Mouse (Mus musculus) layer of hippocampus, adult 2 months (tissue): ENCODE measurements around the gene Mtmr4. TPM values are rescaled to one million over a fixed set of nuclear protein-coding genes. Genes with fewer than 3 reads are reported as not detected.

Experiments
- DNase-seq, 2 experiments: peaks; one replicate each; pipeline ENCODE4 v3.0.0; 2022; ENCODE audit warnings: low spot score in 2 of 2
- H3K27ac ChIP-seq: fragments of 200-600 bp; 2 replicates; pipeline ENCODE4 v1.8.1; 2022
- H3K4me3 ChIP-seq: fragments of 200-600 bp; 2 replicates; pipeline ENCODE4 v1.8.1; 2022; ENCODE audit warnings: mild to moderate bottlenecking
- CTCF ChIP-seq: fragments of 200-600 bp; conservative IDR thresholded peaks from 2 replicates; pipeline ENCODE4 v1.8.1; 2022; ENCODE audit warnings: antibody characterized with exemption, mild to moderate bottlenecking, moderate library complexity
- total RNA-seq, 2 experiments: library from RNA; stranded (reverse); gene quantifications; 2 replicates each; pipeline ENCODE4 v1.2.3; 2021

Mtmr4 gene
- total RNA-seq, 2 experiments from 2014 or later, result 81.5 to 89.0 TPM

- H3K27ac ChIP-seq, result no peak overlapping the region
- TF ChIP-seq CTCF, result no peak
- H3K4me3 ChIP-seq, result no peak overlapping the region
- no peak for DNase-seq
Measured at GRCm38 (mm10) chr11:87659216-87659615, 67.3 kb downstream of the Mtmr4 start.

- Histone ChIP-seq H3K4me3 (peak within 1 kb of the TSS; percentile 60), H3K27ac (peak within 1 kb of the TSS; percentile 14; the same call in 1 of the 2 replicates)
- peak; percentile 98 for TF ChIP-seq CTCF
- peak; percentile 86 to 87 for DNase-seq
Measured at GRCm38 (mm10) chr11:87662407-87662806, 70.4 kb downstream of the Mtmr4 start, which contains the start of gene Rnf43. Gene Rnf43, plus strand, starts transcription at chr11:87662722.

- peak overlapping the region; percentile 60 for H3K4me3 ChIP-seq
- H3K27ac ChIP-seq, result peak overlapping the region; percentile 14; the same call in 1 of the 2 replicates
- DNase-seq, result no peak
- no peak for TF ChIP-seq CTCF
Measured at GRCm38 (mm10) chr11:87662822-87663221, 70.9 kb downstream of the Mtmr4 start.

GRCm38 (mm10) chr11:87663948-87664347 is 72.0 kb downstream of the Mtmr4 start:
- no peak for DNase-seq
- peak overlapping the region; percentile 40 for H3K27ac ChIP-seq
- H3K4me3 ChIP-seq, result peak overlapping the region; percentile 60; the same call in 1 of the 2 replicates
- no peak for TF ChIP-seq CTCF

GRCm38 (mm10) chr11:87664521-87664920 is 72.6 kb downstream of the Mtmr4 start:
- TF ChIP-seq CTCF, result no peak
- no peak for DNase-seq
- peak overlapping the region; percentile 60; the same call in 1 of the 2 replicates for H3K4me3 ChIP-seq
- H3K27ac ChIP-seq, result peak overlapping the region; percentile 40

GRCm38 (mm10) chr11:87665224-87665623 is 73.3 kb downstream of the Mtmr4 start:
- Histone ChIP-seq H3K27ac (no peak overlapping the region), H3K4me3 (peak overlapping the region; percentile 60; the same call in 1 of the 2 replicates)
- no peak for TF ChIP-seq CTCF
- no peak for DNase-seq

GRCm38 (mm10) chr11:87665658-87666057 is 73.7 kb downstream of the Mtmr4 start:
- DNase-seq, result no peak
- Histone ChIP-seq H3K27ac (no peak overlapping the region), H3K4me3 (no peak overlapping the region)
- no peak for TF ChIP-seq CTCF

Other genes with a start within 250 kb of the Mtmr4 start
- 100 to 1,000 TPM; 249 to 267 TPM for gene Ppm1e, start 233.1 kb upstream of the Mtmr4 start, total RNA-seq
- 1 to 10 TPM; 4.0 to 4.2 TPM for gene Rad51c, start 187.2 kb upstream of the Mtmr4 start, total RNA-seq
- under 1 TPM; 0.20 to 0.26 TPM for gene Tex14, start 187.1 kb upstream of the Mtmr4 start, total RNA-seq
- gene Gm11492, start 25.5 kb upstream of the Mtmr4 start, total RNA-seq, result not detected
- 100 to 1,000 TPM; 139 to 159 TPM for gene Sept4, start 23.3 kb upstream of the Mtmr4 start, total RNA-seq
- gene Hsf5, start 25.0 kb downstream of the Mtmr4 start, total RNA-seq, result under 1 TPM; 0.56 to 0.90 TPM
- gene Rnf43, start 70.6 kb downstream of the Mtmr4 start, total RNA-seq, result 1 to 10 TPM; 3.1 to 3.9 TPM
- gene Supt4a, start 145.4 kb downstream of the Mtmr4 start, total RNA-seq, result 10 to 100 TPM; 72.1 to 72.8 TPM
- 100 to 1,000 TPM; 155 to 175 TPM for gene Tspoap1, start 168.4 kb downstream of the Mtmr4 start, total RNA-seq
- gene Mpo, start 201.4 kb downstream of the Mtmr4 start, total RNA-seq, result not detected
- gene Lpo, start 236.1 kb downstream of the Mtmr4 start, total RNA-seq, result under 1 TPM; 0.27 to 0.64 TPM